Comparison of ENCODE assay signal across 25 mouse cellular contexts in the genomic region with DNA sequence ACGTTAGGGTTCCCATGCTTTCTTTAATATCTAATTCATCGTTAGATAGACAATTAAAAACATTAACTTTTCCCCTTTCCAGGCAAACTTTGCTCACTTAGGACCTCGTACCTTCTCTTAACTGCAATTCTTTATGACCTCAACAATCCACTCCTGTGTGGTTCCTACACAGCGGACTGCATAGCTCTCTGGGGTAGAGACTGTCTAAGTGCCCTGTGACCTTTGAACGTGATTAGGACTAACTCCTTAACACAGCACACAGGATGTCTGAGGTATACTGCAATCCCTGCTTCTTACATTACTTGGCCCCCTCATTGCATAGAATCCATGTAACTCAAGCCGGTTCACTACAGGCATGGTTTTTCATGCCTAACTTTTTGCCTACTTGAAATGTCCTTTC.
DNase-seq lines count a peak whose midpoint lies in the region; ATAC-seq lines count a peak whose summit lies in the region.
"Had no signal": no experiment of that assay in that cellular context is flagged by ENCODE, and none has a peak within 500 bp of the region (broad histone marks: within the 10 kb centered on the region; RNA-seq: fewer than 3 reads in every experiment).

No protein-coding gene starts in this region.

- DNase-seq in embryo, embryonic 10 days (ENCODE audit: low spot score), result peak; percentile 18
- DNase-seq in embryo, embryonic 11 days, result no peak
- DNase-seq in intestine, embryonic 14.5 days (ENCODE audit: low spot score), result peak; percentile 47
- no peak for DNase-seq in left cerebral cortex, adult 18-20 months (ENCODE audit: low spot score in 2 of 2)
- DNase-seq in layer of hippocampus, postnatal 25 days (ENCODE audit: extremely low spot score in 1 of 2, low spot score in 1 of 2), result no peak
- DNase-seq: adrenal gland, adult 8-10 months; adrenal gland, postnatal 14 days; adrenal gland, postnatal 36 days; B cell, adult 2 months; cerebellum, adult 11-12 months; cerebellum, adult 2 months; cerebellum, adult 9-10 months; cerebellum, postnatal 10 days; cerebellum, postnatal 25 days; forebrain, postnatal 0 days had no signal

- H3K4me3 ChIP-seq in intestine, embryonic 14.5 days (ENCODE audit: low read depth, low read length), result no peak overlapping the region
- H3K4me3 ChIP-seq in intestine, embryonic 16.5 days (ENCODE audit: low read length), result no peak overlapping the region
- H3K4me3 ChIP-seq: embryonic facial prominence, embryonic 10.5 days; embryonic facial prominence, embryonic 12.5 days; forebrain, embryonic 13.5 days; forebrain, embryonic 15.5 days had no signal

- H3K4me2 ChIP-seq in intestine, embryonic 14.5 days (ENCODE audit: low read length), result no peak overlapping the region
- H3K4me2 ChIP-seq in intestine, embryonic 16.5 days (ENCODE audit: low read depth, low read length), result no peak overlapping the region
- H3K4me2 ChIP-seq: embryonic facial prominence, embryonic 12.5 days; forebrain, embryonic 13.5 days; forebrain, embryonic 15.5 days had no signal

- 71% methylated on average over 6 of the region's 6 CpGs for WGBS in intestine, embryonic 14.5 days
- 58% methylated on average over 6 of the region's 6 CpGs for WGBS in intestine, embryonic 16.5 days

- no peak overlapping the region for H3K9ac ChIP-seq in intestine, embryonic 14.5 days (ENCODE audit: low read length)
- no peak overlapping the region for H3K9ac ChIP-seq in intestine, embryonic 16.5 days (ENCODE audit: low read depth, low read length)
- H3K9ac ChIP-seq: embryonic facial prominence, embryonic 12.5 days; forebrain, embryonic 13.5 days; forebrain, embryonic 15.5 days; forebrain, postnatal 0 days had no signal

- H3K9me3 ChIP-seq in intestine, embryonic 14.5 days (ENCODE audit: control insufficient read depth, low read length), result no peaks in the 10 kb centered on the region
- no peaks in the 10 kb centered on the region for H3K9me3 ChIP-seq in intestine, embryonic 16.5 days (ENCODE audit: control insufficient read depth, low read length)
- H3K9me3 ChIP-seq: embryonic facial prominence, embryonic 10.5 days; embryonic facial prominence, embryonic 12.5 days; forebrain, embryonic 13.5 days; forebrain, embryonic 15.5 days; G1E had no signal

- H3K27me3 ChIP-seq in intestine, embryonic 14.5 days (replicated peaks; ENCODE audit: control insufficient read depth, insufficient read depth, low read length), result no peaks in the 10 kb centered on the region
- no peaks in the 10 kb centered on the region for H3K27me3 ChIP-seq in intestine, embryonic 16.5 days (replicated peaks; ENCODE audit: control insufficient read depth, insufficient read depth, low read length)
- H3K27me3 ChIP-seq: CH12.LX; embryonic facial prominence, embryonic 12.5 days; forebrain, embryonic 13.5 days; forebrain, embryonic 15.5 days had no signal

- no peaks in the 10 kb centered on the region for H3K36me3 ChIP-seq in intestine, embryonic 14.5 days (ENCODE audit: control insufficient read depth, insufficient read depth, low read length)
- no peaks in the 10 kb centered on the region for H3K36me3 ChIP-seq in intestine, embryonic 16.5 days (ENCODE audit: control insufficient read depth, insufficient read depth, low read length)
- H3K36me3 ChIP-seq: embryonic facial prominence, embryonic 10.5 days; embryonic facial prominence, embryonic 12.5 days; forebrain, embryonic 15.5 days; G1E had no signal

- H3K27ac ChIP-seq in intestine, embryonic 14.5 days (ENCODE audit: low read depth), result no peak overlapping the region
- H3K27ac ChIP-seq in intestine, embryonic 16.5 days (ENCODE audit: low read length), result no peak overlapping the region
- H3K27ac ChIP-seq: embryonic facial prominence, embryonic 10.5 days; embryonic facial prominence, embryonic 12.5 days; forebrain, embryonic 13.5 days; forebrain, embryonic 15.5 days had no signal

- peaks cover 15% of the 10 kb centered on the region for H3K4me1 ChIP-seq in intestine, embryonic 14.5 days (replicated peaks; ENCODE audit: control insufficient read depth, insufficient read depth, low read length)
- H3K4me1 ChIP-seq in intestine, embryonic 16.5 days (ENCODE audit: control insufficient read depth, insufficient read depth, low read length), result peaks cover 11% of the 10 kb centered on the region

- no peak for ATAC-seq in intestine, embryonic 14.5 days (replicated peaks; ENCODE audit: low FRiP score, low TSS enrichment, low read depth)
- peak; percentile 90 for ATAC-seq in intestine, embryonic 16.5 days
- ATAC-seq: activated CD4-positive, CD25-positive, alpha-beta regulatory T cell, adult 4 months; CD4-positive, CD25-positive, alpha-beta regulatory T cell, adult 4 months; forebrain, embryonic 13.5 days; forebrain, embryonic 15.5 days; forebrain, postnatal 0 days; Patski had no signal

Comparison
In these comparisons a context has a peak if more than half of its experiments do, and no peak if none do; other contexts are left out.
1. DNase-seq: peak in embryo, embryonic 10 days (single experiment) and intestine, embryonic 14.5 days (single experiment); none in embryo, embryonic 11 days (single experiment), left cerebral cortex, adult 18-20 months (0 of 2) and layer of hippocampus, postnatal 25 days (0 of 2).